Mouse (Mus musculus): ENCODE results near the gene Psmd14. TPM values are rescaled to one million over a fixed set of nuclear protein-coding genes. Genes with fewer than 3 reads are reported as not detected.

Psmd14 gene
- total RNA-seq, 2 experiments from 2014 or later: 63.3 to 63.8 TPM

- no peak overlapping the region for H3K27ac ChIP-seq
- TF ChIP-seq CTCF (IDR thresholded peaks at IDR 0.05): no peak
- no peak for DNase-seq
- H3K4me3 ChIP-seq: no peak overlapping the region
- intact Hi-C loops (cut with DNase I): loop anchor here (10.0 kb wide), 1 partner anchor 146 kb away; no protein-coding TSS in a partner anchor
These were observed 99.3 kb downstream of the Psmd14 start for GRCm38 (mm10) chr2:61810751-61811150.

GRCm38 (mm10) chr2:61811163-61811506 lies 99.6 kb downstream of the Psmd14 start:
- intact Hi-C loops (cut with DNase I): loop anchor here (10.0 kb wide), 1 partner anchor 146 kb away; no protein-coding TSS in a partner anchor
- TF ChIP-seq CTCF (IDR thresholded peaks at IDR 0.05): no peak
- DNase-seq: no peak
- peak overlapping the region; percentile 71; the same call in 1 of the 2 replicates for H3K4me3 ChIP-seq
- H3K27ac ChIP-seq: no peak overlapping the region

- Histone ChIP-seq H3K4me3 (peak overlapping the region; percentile 71), H3K27ac (no peak overlapping the region; the same call in 1 of the 2 replicates)
- intact Hi-C loops (cut with DNase I): loop anchor here (10.0 kb wide), 1 partner anchor 147 kb away; no protein-coding TSS in a partner anchor
- peak; percentile 64 for DNase-seq
- TF ChIP-seq CTCF (IDR thresholded peaks at IDR 0.05): peak; percentile 33; the same call in 1 of the 2 replicates
These were observed 100.3 kb downstream of the Psmd14 start for GRCm38 (mm10) chr2:61811507-61812421.

- H3K4me3 ChIP-seq: peak overlapping the region; percentile 71
- no peak for TF ChIP-seq CTCF (IDR thresholded peaks at IDR 0.05)
- no peak overlapping the region for H3K27ac ChIP-seq
- DNase-seq: no peak
- intact Hi-C loops (cut with DNase I): loop anchor here (10.0 kb wide), 1 partner anchor 148 kb away; no protein-coding TSS in a partner anchor
These were observed 101.0 kb downstream of the Psmd14 start for GRCm38 (mm10) chr2:61812536-61812935.

- intact Hi-C loops (cut with DNase I): loop anchor here (10.0 kb wide), 1 partner anchor 148 kb away; no protein-coding TSS in a partner anchor
- Histone ChIP-seq H3K27ac (no peak overlapping the region), H3K4me3 (no peak overlapping the region)
- DNase-seq: no peak
- no peak for TF ChIP-seq CTCF (IDR thresholded peaks at IDR 0.05)
These were observed 101.6 kb downstream of the Psmd14 start for GRCm38 (mm10) chr2:61813106-61813505.

- DNase-seq: no peak
- H3K4me3 ChIP-seq: no peak overlapping the region
- no peak overlapping the region for H3K27ac ChIP-seq
- intact Hi-C loops (cut with DNase I): loop anchor here (10.0 kb wide), 1 partner anchor 149 kb away; no protein-coding TSS in a partner anchor
- no peak for TF ChIP-seq CTCF (IDR thresholded peaks at IDR 0.05)
These were observed 102.0 kb downstream of the Psmd14 start for GRCm38 (mm10) chr2:61813521-61813920.

GRCm38 (mm10) chr2:61814548-61815473 lies 103.3 kb downstream of the Psmd14 start:
- intact Hi-C loops (cut with DNase I): loop anchor here (10.0 kb wide), 1 partner anchor 150 kb away; no protein-coding TSS in a partner anchor
- H3K27ac ChIP-seq: no peak overlapping the region
- DNase-seq: peak; percentile 44
- TF ChIP-seq CTCF (IDR thresholded peaks at IDR 0.05): peak; percentile 51
- H3K4me3 ChIP-seq: peak overlapping the region; percentile 64

- no peak overlapping the region for H3K27ac ChIP-seq
These were observed 104.3 kb downstream of the Psmd14 start for GRCm38 (mm10) chr2:61815583-61816313.

GRCm38 (mm10) chr2:61818197-61818596 lies 106.7 kb downstream of the Psmd14 start:
- Histone ChIP-seq H3K27ac (no peak overlapping the region), H3K4me3 (no peak overlapping the region)
- no peak for TF ChIP-seq CTCF (IDR thresholded peaks at IDR 0.05)
- DNase-seq: no peak
- intact Hi-C loops (cut with DNase I): loop anchor here (10.0 kb wide), 1 partner anchor 153 kb away; no protein-coding TSS in a partner anchor

More at GRCm38 (mm10) chr2:61815583-61816313, 104.3 kb downstream of the Psmd14 start:
- peak overlapping the region; percentile 64 for H3K4me3 ChIP-seq
- peak; percentile 27 for DNase-seq
- no peak for TF ChIP-seq CTCF (IDR thresholded peaks at IDR 0.05)
- intact Hi-C loops (cut with DNase I): loop anchor here (10.0 kb wide), 1 partner anchor 151 kb away; no protein-coding TSS in a partner anchor

- no peak for DNase-seq
- TF ChIP-seq CTCF (IDR thresholded peaks at IDR 0.05): no peak
- intact Hi-C loops (cut with DNase I): no loop called here
- H3K4me3 ChIP-seq: no peak overlapping the region
- H3K27ac ChIP-seq: no peak overlapping the region
These were observed 108.7 kb downstream of the Psmd14 start for GRCm38 (mm10) chr2:61820203-61820602.

GRCm38 (mm10) chr2:61823426-61824140 lies 112.1 kb downstream of the Psmd14 start:
- no peak overlapping the region for H3K4me3 ChIP-seq
- no peak for TF ChIP-seq CTCF (IDR thresholded peaks at IDR 0.05)
- DNase-seq: no peak
- intact Hi-C loops (cut with DNase I): no loop called here
- H3K27ac ChIP-seq: no peak overlapping the region
